Mouse (Mus musculus): Measurements from ENCODE around the gene Otud7b. TPM values are rescaled to one million over a fixed set of nuclear protein-coding genes. Genes with fewer than 3 reads are reported as not detected.

The Otud7b gene
- polyA plus RNA-seq, 1 experiment: 8.6 TPM

GRCm38 (mm10) chr3:96069046-96069445, 35.3 kb upstream of the Otud7b start:
- TF ChIP-seq CTCF (IDR thresholded peaks at IDR 0.05; ENCODE audit: borderline replicate concordance, extremely low read depth, insufficient read depth, insufficient read length) (no peak), POLR2A (IDR thresholded peaks at IDR 0.05; ENCODE audit: borderline replicate concordance, extremely low read depth, insufficient read depth, insufficient read length, poor library complexity, severe bottlenecking) (no peak)
- no peak for DNase-seq (ENCODE audit: low read depth)

- no peak for DNase-seq (ENCODE audit: low read depth)
- TF ChIP-seq POLR2A (IDR thresholded peaks at IDR 0.05; ENCODE audit: borderline replicate concordance, extremely low read depth, insufficient read depth, insufficient read length, poor library complexity, severe bottlenecking) (no peak), CTCF (IDR thresholded peaks at IDR 0.05; ENCODE audit: borderline replicate concordance, extremely low read depth, insufficient read depth, insufficient read length) (no peak)
Observed at GRCm38 (mm10) chr3:96069542-96069941, 34.8 kb upstream of the Otud7b start.

GRCm38 (mm10) chr3:96070241-96070640, 34.1 kb upstream of the Otud7b start:
- TF ChIP-seq CTCF (IDR thresholded peaks at IDR 0.05; ENCODE audit: borderline replicate concordance, extremely low read depth, insufficient read depth, insufficient read length) (no peak), POLR2A (IDR thresholded peaks at IDR 0.05; ENCODE audit: borderline replicate concordance, extremely low read depth, insufficient read depth, insufficient read length, poor library complexity, severe bottlenecking) (no peak)
- no peak for DNase-seq (ENCODE audit: low read depth)

GRCm38 (mm10) chr3:96072921-96073486, 31.3 kb upstream of the Otud7b start:
- no peak for DNase-seq (ENCODE audit: low read depth)
- no peak for TF ChIP-seq POLR2A (IDR thresholded peaks at IDR 0.05; ENCODE audit: borderline replicate concordance, extremely low read depth, insufficient read depth, insufficient read length, poor library complexity, severe bottlenecking)
- TF ChIP-seq CTCF (IDR thresholded peaks at IDR 0.05; ENCODE audit: borderline replicate concordance, extremely low read depth, insufficient read depth, insufficient read length): no peak

- DNase-seq (ENCODE audit: low read depth): no peak
- no peak for TF ChIP-seq CTCF (IDR thresholded peaks at IDR 0.05; ENCODE audit: borderline replicate concordance, extremely low read depth, insufficient read depth, insufficient read length)
- TF ChIP-seq POLR2A (IDR thresholded peaks at IDR 0.05; ENCODE audit: borderline replicate concordance, extremely low read depth, insufficient read depth, insufficient read length, poor library complexity, severe bottlenecking): no peak
Observed at GRCm38 (mm10) chr3:96078066-96078465, 26.3 kb upstream of the Otud7b start.

- TF ChIP-seq POLR2A (IDR thresholded peaks at IDR 0.05; ENCODE audit: borderline replicate concordance, extremely low read depth, insufficient read depth, insufficient read length, poor library complexity, severe bottlenecking) (no peak), CTCF (IDR thresholded peaks at IDR 0.05; ENCODE audit: borderline replicate concordance, extremely low read depth, insufficient read depth, insufficient read length) (no peak)
- DNase-seq (ENCODE audit: low read depth): no peak
Observed at GRCm38 (mm10) chr3:96078711-96079110, 25.6 kb upstream of the Otud7b start.

GRCm38 (mm10) chr3:96081006-96081405, 23.3 kb upstream of the Otud7b start:
- peak; percentile 36 for DNase-seq (ENCODE audit: low read depth)
- TF ChIP-seq POLR2A (IDR thresholded peaks at IDR 0.05; ENCODE audit: borderline replicate concordance, extremely low read depth, insufficient read depth, insufficient read length, poor library complexity, severe bottlenecking) (no peak), CTCF (IDR thresholded peaks at IDR 0.05; ENCODE audit: borderline replicate concordance, extremely low read depth, insufficient read depth, insufficient read length) (peak; percentile 45; the same call in 1 of the 2 replicates)

- TF ChIP-seq CTCF (IDR thresholded peaks at IDR 0.05; ENCODE audit: borderline replicate concordance, extremely low read depth, insufficient read depth, insufficient read length): no peak
- DNase-seq (ENCODE audit: low read depth): no peak
Observed at GRCm38 (mm10) chr3:96081650-96082049, 22.7 kb upstream of the Otud7b start.

GRCm38 (mm10) chr3:96082100-96082499, 22.2 kb upstream of the Otud7b start:
- DNase-seq (ENCODE audit: low read depth): no peak
- no peak for TF ChIP-seq POLR2A (IDR thresholded peaks at IDR 0.05; ENCODE audit: borderline replicate concordance, extremely low read depth, insufficient read depth, insufficient read length, poor library complexity, severe bottlenecking)
- TF ChIP-seq CTCF (IDR thresholded peaks at IDR 0.05; ENCODE audit: borderline replicate concordance, extremely low read depth, insufficient read depth, insufficient read length): no peak

- TF ChIP-seq CTCF (IDR thresholded peaks at IDR 0.05; ENCODE audit: borderline replicate concordance, extremely low read depth, insufficient read depth, insufficient read length): no peak
- no peak for TF ChIP-seq POLR2A (IDR thresholded peaks at IDR 0.05; ENCODE audit: borderline replicate concordance, extremely low read depth, insufficient read depth, insufficient read length, poor library complexity, severe bottlenecking)
- DNase-seq (ENCODE audit: low read depth): no peak
Observed at GRCm38 (mm10) chr3:96082714-96083508, 21.4 kb upstream of the Otud7b start.

- TF ChIP-seq CTCF (IDR thresholded peaks at IDR 0.05; ENCODE audit: borderline replicate concordance, extremely low read depth, insufficient read depth, insufficient read length) (no peak), POLR2A (IDR thresholded peaks at IDR 0.05; ENCODE audit: borderline replicate concordance, extremely low read depth, insufficient read depth, insufficient read length, poor library complexity, severe bottlenecking) (no peak)
- no peak for DNase-seq (ENCODE audit: low read depth)
Observed at GRCm38 (mm10) chr3:96084146-96084755, 20.1 kb upstream of the Otud7b start.

All from brain, embryonic 14.5 days (tissue).